Mouse (Mus musculus) olfactory bulb, adult 2 months (tissue): ENCODE results near the gene Adcy3.

Experiments
- CTCF ChIP-seq: fragments of 200-500 bp; IDR thresholded peaks from 2 replicates; pipeline ENCODE4 v1.5.1; 2012; ENCODE audit warnings: low read depth, mild to moderate bottlenecking, low read length, moderate library complexity; ENCODE audit not compliant: insufficient read depth
- POLR2A ChIP-seq: fragments of 200-500 bp; IDR thresholded peaks from 2 replicates; pipeline ENCODE4 v1.6.1; 2012; ENCODE audit warnings: mild to moderate bottlenecking, low read depth, low read length, moderate library complexity; ENCODE audit not compliant: insufficient read depth

GRCm38 (mm10) chr12:4169058-4169457, 36.2 kb downstream of the Adcy3 start:
- TF ChIP-seq POLR2A (no peak), CTCF (no peak)
